Mouse (Mus musculus) testis, adult 2 months (tissue): ENCODE results near the gene Slc35f5.

Source experiments
- CTCF ChIP-seq: fragments of 200-500 bp; IDR thresholded peaks from 2 replicates; pipeline ENCODE4 v1.5.1; 2012; ENCODE audit warnings: low read depth, mild to moderate bottlenecking, inconsistent platforms, low read length, moderate library complexity; ENCODE audit not compliant: control insufficient read depth, insufficient read depth, insufficient replicate concordance
- POLR2A ChIP-seq: fragments of 200-500 bp; IDR thresholded peaks from 2 replicates; pipeline ENCODE4 v1.6.1; 2012; ENCODE audit warnings: low read depth, mild to moderate bottlenecking, inconsistent platforms, low read length, moderate library complexity; ENCODE audit not compliant: control insufficient read depth

DNA sequence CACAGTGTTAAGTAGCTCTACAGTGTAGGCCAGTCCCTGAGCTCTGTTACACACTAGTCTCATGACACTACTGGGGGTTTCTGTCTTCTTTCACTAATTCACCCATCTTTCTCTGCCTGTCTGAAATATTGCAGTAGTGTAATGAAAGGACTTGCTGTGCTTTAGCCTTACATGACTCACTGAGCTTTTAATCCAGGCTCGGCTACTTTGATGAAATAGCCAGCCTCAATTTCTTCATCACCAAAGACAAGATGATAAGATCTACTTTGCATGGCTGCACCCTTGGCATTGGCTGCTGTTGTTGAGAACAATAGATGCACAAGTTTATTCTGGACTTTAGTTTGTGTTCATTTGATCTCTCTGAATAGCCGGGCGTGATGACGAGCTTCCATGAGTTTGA, 7.7 kb downstream of the Slc35f5 start:
- TF ChIP-seq CTCF = no peak
- no peak for TF ChIP-seq POLR2A
